Mouse (Mus musculus): ENCODE results near the gene Usp40.

GRCm38 (mm10) chr1:87913356-87913755, 95.0 kb downstream of the Usp40 start:
- TF ChIP-seq CTCF (IDR thresholded peaks at IDR 0.05) (no peak), EP300 (IDR thresholded peaks at IDR 0.05) (no peak)

All from lung, postnatal 0 days (tissue).